In the genomic region with DNA sequence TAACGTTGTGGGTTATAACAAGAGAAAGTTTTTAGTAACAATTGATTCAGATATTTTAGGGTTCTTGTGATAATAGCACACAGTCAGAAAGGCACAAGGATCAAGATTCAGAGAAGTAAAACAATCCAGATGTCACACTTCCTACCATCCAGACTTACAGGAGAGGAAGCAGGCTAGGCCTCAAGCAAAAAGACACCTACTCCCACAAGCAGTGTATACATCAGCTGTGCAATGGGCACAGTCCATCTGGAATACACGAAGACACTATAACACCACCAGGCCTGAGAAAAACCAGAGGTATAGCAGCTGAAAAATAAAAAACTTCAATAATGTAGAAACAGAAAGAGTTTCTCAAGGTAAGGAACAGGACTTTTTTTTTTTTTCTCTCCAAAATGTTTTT, we compare ENCODE assay signal across 14 mouse cellular contexts.
"Had no signal": no experiment of that assay in that cellular context is flagged by ENCODE, and none has a peak within 500 bp of the region (broad histone marks: within the 10 kb centered on the region; RNA-seq: fewer than 3 reads in every experiment).

No protein-coding gene starts in this region.

- DNase-seq: gastrocnemius, postnatal 14 days; gastrocnemius, postnatal 36 days; heart, adult 11 months; heart, adult 2 months; heart, postnatal 14 days; heart, postnatal 36 days; kidney, adult 11 months; kidney, adult 2 months; kidney, adult 9 months; kidney, postnatal 14 days; kidney, postnatal 36 days; layer of hippocampus, adult 9-11 months; layer of hippocampus, postnatal 36 days; left cerebral cortex, postnatal 4 days had no signal
